In genomic region chr5:24350073-24350472, GRCm38 (mm10) we compare ENCODE assay signal across 7 mouse cellular contexts. TPM values are rescaled to one million over a fixed set of nuclear protein-coding genes. Genes with fewer than 3 reads are reported as not detected.
DNase-seq lines count a peak whose midpoint lies in the region; ATAC-seq and TF ChIP-seq lines count a peak whose summit lies in the region.

No protein-coding gene starts in this region.

- no peak for ATAC-seq in heart, embryonic 15.5 days (replicated peaks; ENCODE audit: insufficient number of reproducible peaks, insufficient read depth, low FRiP score, low read depth)

- peaks cover 50% of the 10 kb centered on the region for H3K27me3 ChIP-seq in E14TG2a.4 (ENCODE audit: insufficient read depth, low read length)
- H3K27me3 ChIP-seq in MEL (ENCODE audit: control insufficient read depth in 1 of 2, insufficient read depth in 2 of 2, low read length in 2 of 2), result no peaks in the 10 kb centered on the region; a peak in 3 of 4 replicates
- no peaks in the 10 kb centered on the region for H3K27me3 ChIP-seq in heart, embryonic 15.5 days
- peaks cover 96% of the 10 kb centered on the region for H3K27me3 ChIP-seq in midbrain, embryonic 10.5 days (ENCODE audit: low read depth, poor library complexity, severe bottlenecking)

- H3K4me1 ChIP-seq in E14TG2a.4 (replicated peaks; ENCODE audit: low read depth, low read length), result peaks cover 69% of the 10 kb centered on the region
- peaks cover 19 to 37% of the 10 kb centered on the region in 2 experiments for H3K4me1 ChIP-seq in MEL (ENCODE audit: control insufficient read depth in 1 of 2, insufficient read depth in 2 of 2, low read length in 2 of 2)
- H3K4me1 ChIP-seq in heart, embryonic 15.5 days (replicated peaks), result peaks cover 85% of the 10 kb centered on the region
- H3K4me1 ChIP-seq in midbrain, embryonic 10.5 days, result peaks cover 83% of the 10 kb centered on the region

- no peak for TF ChIP-seq CTCF in E14TG2a.4 (conservative IDR thresholded peaks at IDR 0.05; ENCODE audit: low read length)
- TF ChIP-seq CTCF in MEL (IDR thresholded peaks at IDR 0.05 in 2 of 3, conservative IDR thresholded peaks at IDR 0.05 in 1 of 3; ENCODE audit: control insufficient read depth in 1 of 3, insufficient read depth in 1 of 3, low read depth in 2 of 3, low read length in 3 of 3, poor library complexity in 1 of 3, severe bottlenecking in 1 of 3), result no peak

- H3K79me2 ChIP-seq in MEL (ENCODE audit: control insufficient read depth, insufficient read depth, low read length, poor library complexity), result no peaks in the 10 kb centered on the region

- peak overlapping the region; percentile 93 for H3K4me2 ChIP-seq in heart, embryonic 15.5 days

- H3K9me3 ChIP-seq in E14TG2a.4 (ENCODE audit: low read length) (no peaks in the 10 kb centered on the region), MEL (replicated peaks; ENCODE audit: insufficient read depth, low read length) (no peaks in the 10 kb centered on the region)
- H3K9me3 ChIP-seq in heart, embryonic 15.5 days (replicated peaks), result no peaks in the 10 kb centered on the region
- H3K9me3 ChIP-seq in midbrain, embryonic 10.5 days (replicated peaks), result no peaks in the 10 kb centered on the region

- DNase-seq in MEL (ENCODE audit: low read depth, low spot score) (peak; percentile 19), liver (no peak)
- DNase-seq in midbrain, embryonic 10.5 days (ENCODE audit: low spot score), result no peak
- no peak for DNase-seq in left cerebral cortex, adult 9 months (ENCODE audit: low spot score in 2 of 2)
- DNase-seq in urinary bladder, postnatal 10 days (ENCODE audit: low spot score), result no peak

- H3K9ac ChIP-seq in MEL (ENCODE audit: control insufficient read depth, low read depth, low read length, poor library complexity, severe bottlenecking), result no peak overlapping the region
- peak overlapping the region; percentile 94 for H3K9ac ChIP-seq in heart, embryonic 15.5 days

- 34% methylated on average over 3 of the region's 3 CpGs for WGBS in heart, embryonic 15.5 days
- WGBS in midbrain, embryonic 10.5 days, result 46% methylated on average over 3 of the region's 3 CpGs

- TF ChIP-seq RAD21 in MEL (IDR thresholded peaks at IDR 0.05; ENCODE audit: low read depth, low read length), result no peak

- H3K4me3 ChIP-seq in E14TG2a.4 (replicated peaks; ENCODE audit: low read length), result peak overlapping the region; percentile 84
- H3K4me3 ChIP-seq in MEL (ENCODE audit: control insufficient read depth in 1 of 2, insufficient read depth in 1 of 2, low read depth in 2 of 2, low read length in 2 of 2), result no peak overlapping the region
- peak overlapping the region; percentile 81 for H3K4me3 ChIP-seq in heart, embryonic 15.5 days
- H3K4me3 ChIP-seq in midbrain, embryonic 10.5 days, result peak overlapping the region; percentile 80

- no peak for TF ChIP-seq EP300 in MEL (IDR thresholded peaks at IDR 0.05; ENCODE audit: low read depth in 1 of 2, low read length in 2 of 2)

- H3K36me3 ChIP-seq in E14TG2a.4 (ENCODE audit: insufficient read depth, low read length) (0 out of 2 replicates have a peak, but pooled peaks cover 4% of the 10 kb centered on the region), MEL (ENCODE audit: control insufficient read depth in 1 of 2, insufficient read depth in 2 of 2, low read length in 2 of 2) (peaks cover 0 to 18% of the 10 kb centered on the region in 2 experiments; a peak in 2 of 4 replicates)
- peaks cover 5% of the 10 kb centered on the region; the same call in 1 of the 2 replicates for H3K36me3 ChIP-seq in heart, embryonic 15.5 days
- peaks cover 9% of the 10 kb centered on the region; the same call in 1 of the 2 replicates for H3K36me3 ChIP-seq in midbrain, embryonic 10.5 days

- TF ChIP-seq POLR2A in MEL (IDR thresholded peaks at IDR 0.05; ENCODE audit: control insufficient read depth in 1 of 2, insufficient read depth in 1 of 2, low read depth in 1 of 2, low read length in 2 of 2, poor library complexity in 1 of 2), result no peak

- no peak overlapping the region for H3K27ac ChIP-seq in MEL (ENCODE audit: control insufficient read depth, low read depth, low read length)
- peak overlapping the region; percentile 99 for H3K27ac ChIP-seq in heart, embryonic 15.5 days
- peak overlapping the region; percentile 91; the same call in 1 of the 2 replicates for H3K27ac ChIP-seq in midbrain, embryonic 10.5 days (replicated peaks)

TF ChIP-seq in MEL, 35 proteins besides CTCF, POLR2A, EP300 and RAD21:
- TF ChIP-seq JUND (IDR thresholded peaks at IDR 0.05; ENCODE audit: low read depth, low read length) (no peak), NRF1 (IDR thresholded peaks at IDR 0.05; ENCODE audit: insufficient read depth, low read depth, low read length, poor library complexity, severe bottlenecking) (no peak), ZC3H11A (IDR thresholded peaks at IDR 0.05; ENCODE audit: low read depth, low read length) (no peak), HCFC1 (IDR thresholded peaks at IDR 0.05; ENCODE audit: low read depth, low read length) (no peak), ELF1 (IDR thresholded peaks at IDR 0.05; ENCODE audit: low read depth, low read length) (no peak), ETS1 (IDR thresholded peaks at IDR 0.05; ENCODE audit: low read depth, low read length) (no peak), ZNF384 (IDR thresholded peaks at IDR 0.05; ENCODE audit: low read depth, low read length) (no peak)

RNA-seq across cellular contexts. Expression of gene Kcnh2, which starts 1.3 kb away (rescaled TPM):
- 1.8 and 2.0 TPM in 2 replicates for total RNA-seq in MEL (2012; rRNA removed)
- polyA plus RNA-seq in MEL (2012; ENCODE audit: insufficient read depth in 1 of 2, insufficient read length in 2 of 2, low read depth in 1 of 2, low replicate concordance in 2 of 2, missing spikeins in 1 of 2), result 1 to 10 TPM in 1 of 2 experiments, not detected in 1; 6.8 TPM
- 21.0 and 27.2 TPM in 2 replicates for polyA plus RNA-seq in heart, embryonic 15.5 days (2015; fragmentation: Nextera tagmentation; extraction: Ambion mirVana)
- 27.1 and 35.3 TPM in 2 replicates for polyA plus RNA-seq in midbrain, embryonic 10.5 days (2016; fragmentation: Nextera tagmentation; extraction: Ambion mirVana)

RNA-seq across cellular contexts. Expression of gene Nos3, which starts 14.5 kb away (rescaled TPM):
- total RNA-seq in MEL (2012; rRNA removed), result 2.0 and 3.9 TPM in 2 replicates
- 1 to 10 TPM in 1 of 2 experiments, not detected in 1; 6.2 TPM for polyA plus RNA-seq in MEL (2012; ENCODE audit: insufficient read depth in 1 of 2, insufficient read length in 2 of 2, low read depth in 1 of 2, low replicate concordance in 2 of 2, missing spikeins in 1 of 2)
- 27.9 and 30.6 TPM in 2 replicates for polyA plus RNA-seq in heart, embryonic 15.5 days (2015; fragmentation: Nextera tagmentation; extraction: Ambion mirVana)
- 7.9 and 9.3 TPM in 2 replicates for polyA plus RNA-seq in midbrain, embryonic 10.5 days (2016; fragmentation: Nextera tagmentation; extraction: Ambion mirVana)

RNA-seq across cellular contexts. Expression of gene Atg9b, which starts 41.9 kb away (rescaled TPM):
- total RNA-seq in MEL (2012; rRNA removed), result 30.2 and 41.2 TPM in 2 replicates
- polyA plus RNA-seq in MEL (2012; ENCODE audit: insufficient read depth in 1 of 2, insufficient read length in 2 of 2, low read depth in 1 of 2, low replicate concordance in 2 of 2, missing spikeins in 1 of 2), result 10 to 100 TPM in 1 of 2 experiments, not detected in 1; 41.5 TPM
- 0.81 and 1.6 TPM in 2 replicates for polyA plus RNA-seq in heart, embryonic 15.5 days (2015; fragmentation: Nextera tagmentation; extraction: Ambion mirVana)
- 0.31 and 0.72 TPM in 2 replicates for polyA plus RNA-seq in midbrain, embryonic 10.5 days (2016; fragmentation: Nextera tagmentation; extraction: Ambion mirVana)

RNA-seq across cellular contexts. Expression of gene Abcb8, which starts 43.4 kb away (rescaled TPM):
- 72.4 and 76.9 TPM in 2 replicates for total RNA-seq in MEL (2012; rRNA removed)
- polyA plus RNA-seq in MEL (2012; ENCODE audit: insufficient read depth in 1 of 2, insufficient read length in 2 of 2, low read depth in 1 of 2, low replicate concordance in 2 of 2, missing spikeins in 1 of 2), result 100 to 1,000 TPM in 1 of 2 experiments, not detected in 1; 124 TPM
- polyA plus RNA-seq in heart, embryonic 15.5 days (2015; fragmentation: Nextera tagmentation; extraction: Ambion mirVana), result 54.4 and 70.1 TPM in 2 replicates
- 62.9 and 64.6 TPM in 2 replicates for polyA plus RNA-seq in midbrain, embryonic 10.5 days (2016; fragmentation: Nextera tagmentation; extraction: Ambion mirVana)

Comparison
In these comparisons a context has a peak if more than half of its experiments do, and no peak if none do; other contexts are left out.
1. H3K4me3 ChIP-seq: peak in E14TG2a.4 (single experiment), heart, embryonic 15.5 days (single experiment) and midbrain, embryonic 10.5 days (single experiment); none in MEL (0 of 2).